Mouse (Mus musculus) liver, postnatal 0 days (tissue): ENCODE measurements around the gene Ccdc3. TPM values are rescaled to one million over a fixed set of nuclear protein-coding genes. Genes with fewer than 3 reads are reported as not detected.

Experiments
- ATAC-seq: fragments of 200-750 bp; cut with Nextera tagmentation; 2 replicates; pipeline ENCODE4 v1.8.0; 2017; ENCODE audit warnings: mild to moderate bottlenecking, moderate library complexity
- DNase-seq: peaks from one replicate; pipeline ENCODE4 v3.0.0-alpha.2; 2016
- H3K27ac ChIP-seq: fragments of 300-500 bp; sonication (generic); 2 replicates; pipeline ENCODE4 v1.5.1; 2014; ENCODE audit warnings: antibody characterized with exemption, moderate library complexity, mild to moderate bottlenecking, low read depth
- H3K27me3 ChIP-seq: fragments of 300-500 bp; sonication (generic); 2 replicates; pipeline ENCODE4 v1.6.1; 2014; ENCODE audit warnings: low read length, control low read depth, mixed read lengths; ENCODE audit not compliant: insufficient read depth
- H3K36me3 ChIP-seq: fragments of 300-500 bp; sonication (generic); replicated peaks from 2 replicates; pipeline ENCODE4 v1.6.1; 2014; ENCODE audit warnings: mild to moderate bottlenecking, control low read depth, low read length, moderate library complexity, mixed read lengths; ENCODE audit not compliant: insufficient read depth
- H3K4me1 ChIP-seq: fragments of 300-500 bp; sonication (generic); 2 replicates; pipeline ENCODE4 v1.6.1; 2014; ENCODE audit warnings: antibody characterized with exemption, mild to moderate bottlenecking, control low read depth; ENCODE audit not compliant: insufficient read depth
- H3K4me2 ChIP-seq: fragments of 300-500 bp; sonication (generic); 2 replicates; pipeline ENCODE4 v1.6.1; 2014; ENCODE audit warnings: low read depth, mild to moderate bottlenecking, low read length, moderate library complexity, mixed read lengths
- H3K4me3 ChIP-seq: fragments of 300-500 bp; sonication (generic); 2 replicates; pipeline ENCODE4 v1.5.1; 2014; ENCODE audit warnings: low read depth, low read length
- H3K9ac ChIP-seq: fragments of 300-500 bp; sonication (generic); replicated peaks from 2 replicates; pipeline ENCODE4 v1.6.1; 2014; ENCODE audit warnings: mild to moderate bottlenecking, moderate library complexity
- H3K9me3 ChIP-seq: fragments of 300-500 bp; sonication (generic); 2 replicates; pipeline ENCODE4 v1.6.1; 2016; ENCODE audit warnings: mild to moderate bottlenecking, control low read depth, low read length, mixed read lengths
- CTCF ChIP-seq: sonication (generic); IDR thresholded peaks from 2 replicates; pipeline ENCODE4 v1.5.1; 2016; ENCODE audit warnings: antibody characterized with exemption, low read depth
- EP300 ChIP-seq: IDR thresholded peaks from 2 replicates; pipeline ENCODE4 v1.6.1; 2016; ENCODE audit warnings: antibody characterized with exemption, low read depth, mild to moderate bottlenecking
- WGBS: fragments of 180-500 bp; shearing (Covaris S2); extraction: QIAGEN DNeasy Blood & Tissue Kit; methylation state at CpG from one replicate; pipeline ENCODE4 v1.1.7; 2014; ENCODE audit not compliant: insufficient replicate concordance; 5-methylcytosine and 5-hydroxymethylcytosine counted together
- polyA plus RNA-seq: library from polyadenylated mRNA; unstranded; fragments of >200 nt; fragmentation: Nextera tagmentation; extraction: Ambion mirVana; gene quantifications from 2 replicates; pipeline ENCODE4 v1.2.1, GENCODE M21; 2015

Ccdc3 gene
- polyA plus RNA-seq, 1 experiment from 2014 or later: 2.6 TPM

- Histone ChIP-seq H3K36me3 (no peaks in the 10 kb centered on the region), H3K9ac (no peak overlapping the region), H3K4me3 (no peak overlapping the region), H3K27ac (no peak overlapping the region), H3K27me3 (no peaks in the 10 kb centered on the region), H3K4me1 (no peaks in the 10 kb centered on the region), H3K4me2 (no peak overlapping the region), H3K9me3 (no peaks in the 10 kb centered on the region)
- ATAC-seq: no peak
- DNase-seq: no peak
- WGBS: 70% methylated on average over 5 of the region's 5 CpGs
- TF ChIP-seq EP300: no peak
- TF ChIP-seq CTCF: no peak
Measured at GRCm38 (mm10) chr2:5181462-5182443, 44.2 kb downstream of the Ccdc3 start.

- H3K9me3 ChIP-seq: no peaks in the 10 kb centered on the region
- no peaks in the 10 kb centered on the region for H3K4me1 ChIP-seq
- no peak for ATAC-seq
- no peak overlapping the region for H3K27ac ChIP-seq
- no peak for DNase-seq
- WGBS: 66% methylated on average over 4 of the region's 4 CpGs
- no peaks in the 10 kb centered on the region for H3K27me3 ChIP-seq
- H3K9ac ChIP-seq: no peak overlapping the region
- TF ChIP-seq EP300 (no peak), CTCF (no peak)
- no peak overlapping the region for H3K4me3 ChIP-seq
- no peaks in the 10 kb centered on the region for H3K36me3 ChIP-seq
- no peak overlapping the region for H3K4me2 ChIP-seq
Measured at GRCm38 (mm10) chr2:5184166-5184565, 46.6 kb downstream of the Ccdc3 start.

DNA sequence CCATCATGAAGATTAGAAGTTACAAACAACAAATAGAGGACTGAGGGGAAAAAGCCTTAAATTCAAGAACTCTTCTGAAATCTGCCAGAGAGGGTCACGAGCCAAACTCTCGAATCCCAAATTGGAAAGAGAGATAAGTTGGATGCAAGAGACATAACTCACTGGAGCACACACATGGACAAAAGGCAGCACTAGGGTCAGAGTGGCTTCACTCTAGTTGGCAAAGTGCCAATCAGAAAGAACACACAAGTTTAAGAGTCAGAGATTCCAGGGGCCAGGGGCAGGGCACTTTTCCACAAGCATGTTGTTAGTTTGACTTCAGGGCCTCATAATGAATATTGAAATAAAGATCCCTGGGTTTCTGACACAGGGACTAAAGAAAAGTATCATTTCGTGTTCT, 48.1 kb downstream of the Ccdc3 start:
- WGBS: 72% methylated on average over 3 of the region's 3 CpGs
- Histone ChIP-seq H3K4me2 (no peak overlapping the region), H3K4me1 (no peaks in the 10 kb centered on the region), H3K27me3 (no peaks in the 10 kb centered on the region), H3K36me3 (no peaks in the 10 kb centered on the region), H3K9ac (no peak overlapping the region), H3K27ac (no peak overlapping the region), H3K4me3 (no peak overlapping the region), H3K9me3 (no peaks in the 10 kb centered on the region)
- TF ChIP-seq EP300 (no peak), CTCF (no peak)
- DNase-seq (no peak), ATAC-seq (no peak)

GRCm38 (mm10) chr2:5192156-5192555, 54.6 kb downstream of the Ccdc3 start:
- Histone ChIP-seq H3K36me3 (no peaks in the 10 kb centered on the region), H3K9ac (no peak overlapping the region), H3K27ac (no peak overlapping the region), H3K27me3 (no peaks in the 10 kb centered on the region), H3K9me3 (no peaks in the 10 kb centered on the region), H3K4me2 (no peak overlapping the region), H3K4me3 (no peak overlapping the region), H3K4me1 (no peaks in the 10 kb centered on the region)
- ATAC-seq: no peak
- WGBS: 76% methylated on average over 4 of the region's 4 CpGs
- DNase-seq: no peak
- TF ChIP-seq EP300: no peak
- no peak for TF ChIP-seq CTCF

GRCm38 (mm10) chr2:5193071-5193470, 55.5 kb downstream of the Ccdc3 start:
- Histone ChIP-seq H3K4me3 (no peak overlapping the region), H3K27ac (no peak overlapping the region), H3K4me1 (no peaks in the 10 kb centered on the region), H3K9ac (no peak overlapping the region), H3K9me3 (no peaks in the 10 kb centered on the region), H3K36me3 (no peaks in the 10 kb centered on the region), H3K4me2 (no peak overlapping the region), H3K27me3 (no peaks in the 10 kb centered on the region)
- no peak for TF ChIP-seq CTCF
- TF ChIP-seq EP300: no peak
- no peak for ATAC-seq
- DNase-seq: no peak
- WGBS: 68% methylated on average over 4 of the region's 4 CpGs

- H3K27me3 ChIP-seq: no peaks in the 10 kb centered on the region
- H3K4me1 ChIP-seq: no peaks in the 10 kb centered on the region
- H3K9me3 ChIP-seq: no peaks in the 10 kb centered on the region
- ATAC-seq (no peak), DNase-seq (no peak)
- no peak overlapping the region for H3K9ac ChIP-seq
- no peak for TF ChIP-seq CTCF
- no peak for TF ChIP-seq EP300
- H3K4me2 ChIP-seq: no peak overlapping the region
- no peaks in the 10 kb centered on the region for H3K36me3 ChIP-seq
- no peak overlapping the region for H3K4me3 ChIP-seq
- no peak overlapping the region for H3K27ac ChIP-seq
- WGBS: 63% methylated on average over 6 of the region's 6 CpGs
Measured at GRCm38 (mm10) chr2:5194701-5195215, 57.2 kb downstream of the Ccdc3 start.
